Mouse (Mus musculus): ENCODE results near the gene Sft2d2.
A peak's percentile ranks its signal among the peaks of the same experiment; 100 is the strongest.

DNA sequence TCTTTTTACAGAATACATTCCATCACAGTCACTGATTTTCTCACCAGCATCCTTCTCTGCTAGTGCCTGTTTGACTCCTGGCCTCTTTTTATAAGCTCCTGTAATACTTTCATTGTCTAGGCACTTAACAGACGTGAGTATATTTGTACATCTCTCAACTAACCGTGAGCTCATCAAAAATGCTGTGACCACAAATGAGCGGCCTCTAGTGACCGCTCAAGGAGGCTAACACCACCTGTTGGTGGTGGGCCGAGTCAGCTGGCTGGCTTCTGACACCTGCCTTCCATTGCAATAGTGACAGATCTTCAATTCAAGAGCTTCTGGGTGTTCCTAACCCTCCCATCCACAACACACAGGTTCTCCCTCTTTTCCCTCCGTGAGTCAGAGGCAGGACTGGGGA lies 10.8 kb downstream of the Sft2d2 start:
- no peak for TF ChIP-seq POLR2A (IDR thresholded peaks at IDR 0.05; ENCODE audit: insufficient read length, low read depth)
- no peak for TF ChIP-seq USF1 (IDR thresholded peaks at IDR 0.05; ENCODE audit: low read depth)
- no peak for TF ChIP-seq MAX (IDR thresholded peaks at IDR 0.05; ENCODE audit: low read depth)
- TF ChIP-seq TCF12 (IDR thresholded peaks at IDR 0.05; ENCODE audit: insufficient read depth, poor library complexity, severe bottlenecking): no peak
- peak; percentile 9 to 89 (median 49) for TF ChIP-seq MYOG (IDR thresholded peaks at IDR 0.05; ENCODE audit: control insufficient read depth in 1 of 3, insufficient read depth in 1 of 3, insufficient read length in 2 of 3, low read depth in 2 of 3)
- no peak for TF ChIP-seq E2F4 (IDR thresholded peaks at IDR 0.05; ENCODE audit: insufficient read depth)
- TF ChIP-seq MYOD1 (IDR thresholded peaks at IDR 0.05; ENCODE audit: control insufficient read depth in 1 of 3, insufficient read length in 2 of 3, low read depth in 2 of 3): peak in 2 of 3 experiments; percentile 81 to 93
- no peak for TF ChIP-seq POLR2AphosphoS2 (IDR thresholded peaks at IDR 0.05; ENCODE audit: insufficient read length, low read depth)
- no peak for TF ChIP-seq REST (IDR thresholded peaks at IDR 0.05; ENCODE audit: insufficient read depth, insufficient read length)
- peak; percentile 31 for TF ChIP-seq TCF3 (IDR thresholded peaks at IDR 0.05; ENCODE audit: insufficient read length, low read depth)
- no peak for TF ChIP-seq SRF (IDR thresholded peaks at IDR 0.05; ENCODE audit: control insufficient read depth, insufficient read length, low read depth)

All from myocyte (in vitro differentiated cells).